Mouse (Mus musculus) heart, adult 18-20 months (tissue): Measurements from ENCODE around the gene Zbtb17. TPM values are rescaled to one million over a fixed set of nuclear protein-coding genes. Genes with fewer than 3 reads are reported as not detected.

ENCODE experiments used
- DNase-seq, 2 experiments: peaks; one replicate each; pipeline ENCODE4 v3.0.0; 2021 to 2022; ENCODE audit warnings: mixed read lengths in 1 of 2
- total RNA-seq, 2 experiments: library from RNA; stranded (reverse); gene quantifications; 2 replicates each; pipeline ENCODE4 v1.2.3; 2021

Gene Zbtb17
- total RNA-seq, 2 experiments from 2014 or later, result 25.5 to 26.5 TPM

GRCm38 (mm10) chr4:141425484-141426479 is 18.7 kb upstream of the Zbtb17 start:
- DNase-seq, result peak; percentile 82 to 84

- DNase-seq, result peak; percentile 55 to 59
These were observed 17.4 kb upstream of the Zbtb17 start for GRCm38 (mm10) chr4:141426796-141427745.

- no peak for DNase-seq
These were observed 16.5 kb upstream of the Zbtb17 start for GRCm38 (mm10) chr4:141427921-141428320.

GRCm38 (mm10) chr4:141429381-141429780 is 15.1 kb upstream of the Zbtb17 start:
- DNase-seq, result no peak

- DNase-seq, result peak in 1 of 2 experiments; percentile 61
These were observed 14.6 kb upstream of the Zbtb17 start for GRCm38 (mm10) chr4:141429847-141430246.

- peak; percentile 75 to 88 for DNase-seq
These were observed 13.5 kb upstream of the Zbtb17 start for GRCm38 (mm10) chr4:141430997-141431396.

GRCm38 (mm10) chr4:141432666-141433065 is 11.8 kb upstream of the Zbtb17 start:
- no peak for DNase-seq

GRCm38 (mm10) chr4:141433191-141433590 is 11.3 kb upstream of the Zbtb17 start:
- no peak for DNase-seq

GRCm38 (mm10) chr4:141435974-141436373 is 8.5 kb upstream of the Zbtb17 start, which contains the start of gene Srarp:
TSS of gene Srarp (minus strand) at chr4:141436105.
- peak in 1 of 2 experiments; percentile 43 for DNase-seq

GRCm38 (mm10) chr4:141439083-141439803 is 5.2 kb upstream of the Zbtb17 start:
- peak in 1 of 2 experiments; percentile 63 for DNase-seq

- no peak for DNase-seq
These were observed 3.6 kb upstream of the Zbtb17 start for GRCm38 (mm10) chr4:141440877-141441276.

- no peak for DNase-seq
These were observed 619 bp upstream of the Zbtb17 start for GRCm38 (mm10) chr4:141443641-141444429.

- no peak for DNase-seq
These were observed 870 bp downstream of the Zbtb17 start for GRCm38 (mm10) chr4:141445328-141445720.

GRCm38 (mm10) chr4:141446211-141446610 is 1.8 kb downstream of the Zbtb17 start:
- no peak for DNase-seq

- no peak for DNase-seq
These were observed 6.8 kb downstream of the Zbtb17 start for GRCm38 (mm10) chr4:141451251-141451650.

- peak in 1 of 2 experiments; percentile 43 for DNase-seq
These were observed 7.5 kb downstream of the Zbtb17 start for GRCm38 (mm10) chr4:141451916-141452450.

- peak in 1 of 2 experiments; percentile 46 for DNase-seq
These were observed 10.3 kb downstream of the Zbtb17 start for GRCm38 (mm10) chr4:141454581-141455350.

GRCm38 (mm10) chr4:141455526-141455925 is 11.1 kb downstream of the Zbtb17 start:
- no peak for DNase-seq

- no peak for DNase-seq
These were observed 11.9 kb downstream of the Zbtb17 start for GRCm38 (mm10) chr4:141456193-141456938.
